In the genomic region with DNA sequence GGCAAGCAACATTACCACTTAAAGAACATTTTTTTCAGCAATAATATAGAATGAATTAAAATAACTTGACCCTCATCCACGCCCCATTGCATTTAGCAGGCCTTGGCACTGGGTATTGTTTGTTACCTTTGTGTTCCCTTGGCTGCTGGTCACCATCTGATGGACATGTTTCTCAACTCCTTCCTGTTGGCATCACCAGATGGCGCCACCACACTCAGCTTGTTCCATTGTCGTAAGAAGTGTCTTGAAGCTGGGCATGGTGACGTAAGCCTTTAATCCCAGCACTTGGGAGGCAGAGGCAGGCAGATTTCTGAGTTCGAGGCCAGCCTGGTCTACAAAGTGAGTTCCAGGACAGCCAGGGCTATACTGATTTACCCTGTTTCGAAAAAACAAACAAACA, we compare ENCODE assay signal across 9 mouse cellular contexts. TPM values are rescaled to one million over a fixed set of nuclear protein-coding genes. Genes with fewer than 3 reads are reported as not detected.
A peak's percentile ranks its signal among the peaks of the same experiment; 100 is the strongest.
DNase-seq lines count a peak whose midpoint lies in the region; ATAC-seq and TF ChIP-seq lines count a peak whose summit lies in the region.
"Had no signal": no experiment of that assay in that cellular context is flagged by ENCODE, and none has a peak within 500 bp of the region (broad histone marks: within the 10 kb centered on the region; RNA-seq: fewer than 3 reads in every experiment).

No protein-coding gene starts in this region.

- in situ Hi-C loops in Patski (cut with MboI; ENCODE audit: low pct_unique_long_range_greater_than_20kb) = no loop called here

- peak; percentile 4 to 8 for DNase-seq in left cerebral cortex, postnatal 14 days (ENCODE audit: low spot score in 2 of 2)
- no peak for DNase-seq in left cerebral cortex, adult 9 months (ENCODE audit: low spot score in 2 of 2)
- DNase-seq in Patski (ENCODE audit: low read depth, low spot score) = no peak
- DNase-seq in brain, embryonic 14.5 days (ENCODE audit: low read depth) = peak; percentile 30
- peak; percentile 11 for DNase-seq in lung, postnatal 14 days
- DNase-seq in spleen, adult 18-20 months = no peak
- no peak for DNase-seq in spleen, postnatal 4 days (ENCODE audit: low spot score in 2 of 2)
- DNase-seq: liver, embryonic 13.5 days had no signal

- peak; percentile 47 for TF ChIP-seq CTCF in Patski (IDR thresholded peaks at IDR 0.05)
- peak; percentile 23; the same call in 1 of the 2 replicates for TF ChIP-seq CTCF in brain, embryonic 14.5 days (IDR thresholded peaks at IDR 0.05; ENCODE audit: borderline replicate concordance, extremely low read depth, insufficient read depth, insufficient read length)

- intact Hi-C loops in left cerebral cortex, postnatal 14 days (cut with DNase I) = no loop called here

- ATAC-seq in Patski = no peak

- no peak for TF ChIP-seq POLR2A in brain, embryonic 14.5 days (IDR thresholded peaks at IDR 0.05; ENCODE audit: borderline replicate concordance, extremely low read depth, insufficient read depth, insufficient read length, poor library complexity, severe bottlenecking)

- H3K27me3 ChIP-seq in Patski = no peaks in the 10 kb centered on the region
- H3K27me3 ChIP-seq: liver, embryonic 13.5 days had no signal

- POLR2A ChIA-PET in Patski (lab: Charles Lee) = no interaction called here

- CTCF ChIA-PET in Patski (lab: Charles Lee) = interaction anchor here (1.5 kb wide), 1 partner anchor 75 kb away, joined by 3 read pairs; no protein-coding TSS in a partner anchor

RNA-seq across cellular contexts. Expression of a gene that starts 24.3 kb away (rescaled TPM):
- total RNA-seq in left cerebral cortex, postnatal 14 days (2021) = not detected
- polyA plus RNA-seq in Patski (2021) = not detected
- polyA plus RNA-seq in brain, embryonic 14.5 days (2012; rRNA removed) = not detected in 2 replicates
- polyA plus RNA-seq: liver, embryonic 13.5 days; stomach, embryonic 14.5 days had no signal

RNA-seq across cellular contexts. Expression of a gene that starts 24.4 kb away (rescaled TPM):
- not detected for total RNA-seq in left cerebral cortex, postnatal 14 days (2021)
- polyA plus RNA-seq in Patski (2021) = 0.03 TPM
- 0.03 TPM in 1 of 2 replicates, not detected in the other for polyA plus RNA-seq in brain, embryonic 14.5 days (2012; rRNA removed)
- polyA plus RNA-seq: liver, embryonic 13.5 days; stomach, embryonic 14.5 days had no signal

RNA-seq across cellular contexts. Expression of a gene that starts 40.9 kb away (rescaled TPM):
- total RNA-seq in left cerebral cortex, postnatal 14 days (2021) = not detected
- not detected for polyA plus RNA-seq in Patski (2021)
- not detected in 2 replicates for polyA plus RNA-seq in brain, embryonic 14.5 days (2012; rRNA removed)
- polyA plus RNA-seq: liver, embryonic 13.5 days; stomach, embryonic 14.5 days had no signal

RNA-seq across cellular contexts. Expression of a gene that starts 49.2 kb away (rescaled TPM):
- under 1 TPM; 0.87 to 0.94 TPM for total RNA-seq in left cerebral cortex, postnatal 14 days (2021)
- not detected for polyA plus RNA-seq in Patski (2021)
- polyA plus RNA-seq in brain, embryonic 14.5 days (2012; rRNA removed) = 0.05 and 0.34 TPM in 2 replicates
- polyA plus RNA-seq: liver, embryonic 13.5 days; stomach, embryonic 14.5 days had no signal

Comparison
In these comparisons a context has a peak if more than half of its experiments do, and no peak if none do; other contexts are left out.
1. DNase-seq: peak in left cerebral cortex, postnatal 14 days (2 of 2), brain, embryonic 14.5 days (single experiment) and lung, postnatal 14 days (single experiment); none in left cerebral cortex, adult 9 months (0 of 2), Patski (single experiment), spleen, adult 18-20 months (0 of 2) and spleen, postnatal 4 days (0 of 2).